Mouse (Mus musculus): Measurements from ENCODE around the gene Gsg1.

DNA sequence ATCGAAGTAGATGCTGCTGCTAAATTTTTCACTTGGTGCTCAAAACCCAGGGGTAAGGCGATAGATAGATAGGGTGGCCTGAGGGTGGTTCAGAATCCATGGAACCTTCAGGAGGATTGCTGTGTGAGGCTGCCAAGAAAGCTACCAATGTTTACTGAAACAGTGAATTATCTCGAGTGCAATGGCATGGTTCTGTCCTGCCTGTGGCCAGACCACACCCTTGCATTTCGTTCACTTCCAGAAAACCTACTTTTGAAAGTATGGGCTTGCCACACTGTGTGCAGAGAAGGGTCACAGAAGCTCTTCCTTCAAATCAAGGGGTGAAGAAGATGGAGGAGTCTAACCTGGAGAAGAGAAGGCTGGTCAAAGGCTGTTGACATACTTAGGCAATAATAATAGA lies 48.3 kb downstream of the Gsg1 start:
- TF ChIP-seq CTCF (IDR thresholded peaks at IDR 0.05; ENCODE audit: low read depth, low read length) (no peak), POLR2A (IDR thresholded peaks at IDR 0.05; ENCODE audit: extremely low read depth, insufficient read depth, low read length) (no peak)

Data from liver, adult 2 months (tissue).